Mouse (Mus musculus) liver, embryonic 14.5 days (tissue): Measurements from ENCODE around the gene Rgs7bp.

Source experiments
- CTCF ChIP-seq: IDR thresholded peaks from 2 replicates; pipeline ENCODE4 v1.5.1; 2016; ENCODE audit warnings: antibody characterized with exemption, low read depth, control low read depth
- EP300 ChIP-seq: IDR thresholded peaks from 2 replicates; pipeline ENCODE4 v1.6.1; 2016; ENCODE audit warnings: antibody characterized with exemption, low read depth

- TF ChIP-seq CTCF: no peak
- TF ChIP-seq EP300: no peak
These were observed 46.0 kb upstream of the Rgs7bp start for GRCm38 (mm10) chr13:105100705-105101104.
